Mouse (Mus musculus) CH12.LX (cell line): ENCODE measurements around the gene Olfr56. TPM values are rescaled to one million over a fixed set of nuclear protein-coding genes. Genes with fewer than 3 reads are reported as not detected.
"Not testable (repeated sequence)": the region's sequence is repeated elsewhere in the genome, so short reads cannot be mapped to it uniquely, and the experiment has no call there.

Source experiments
- DNase-seq: peaks from one replicate; pipeline ENCODE4 v3.0.0-alpha.2; 2013; ENCODE audit errors: extremely low read depth
- H3K27ac ChIP-seq: 2 replicates; pipeline ENCODE4 v1.5.1; 2012; ENCODE audit warnings: low read depth, mild to moderate bottlenecking, control low read depth, moderate library complexity; ENCODE audit not compliant: insufficient read depth
- H3K27me3 ChIP-seq: replicated peaks from 2 replicates; pipeline ENCODE3; 2012; ENCODE audit warnings: inconsistent platforms
- H3K36me3 ChIP-seq, 2 experiments: replicated peaks in 1 of 2; 2 replicates each; pipeline versions ENCODE3 to v1.6.1; 2012; ENCODE audit warnings: inconsistent platforms in 1 of 2, low read length in 1 of 2, mild to moderate bottlenecking in 1 of 2, mixed read lengths in 1 of 2, moderate library complexity in 1 of 2; ENCODE audit not compliant: control insufficient read depth in 1 of 2, insufficient read depth in 1 of 2
- H3K4me1 ChIP-seq, 2 experiments: 2 replicates each; pipeline ENCODE4 v1.6.1; 2012; ENCODE audit warnings: inconsistent platforms in 1 of 2, moderate library complexity in 1 of 2; ENCODE audit not compliant: insufficient read depth in 2 of 2, control insufficient read depth in 1 of 2
- H3K4me2 ChIP-seq: 2 replicates; pipeline ENCODE4 v1.6.1; 2012; ENCODE audit warnings: low read depth, mild to moderate bottlenecking, control low read depth; ENCODE audit not compliant: poor library complexity, insufficient read depth, severe bottlenecking
- H3K4me3 ChIP-seq, 3 experiments: fragments of 150-350 bp in 1 of 3; sonication (generic) in 1 of 3; replicated peaks in 1 of 3; 2 replicates each; pipeline versions ENCODE3 to v1.5.1; 2011 to 2012; ENCODE audit warnings: low read depth in 2 of 3, low read length in 2 of 3, mild to moderate bottlenecking in 2 of 3, moderate library complexity in 2 of 3, control low read depth in 1 of 3, improper control_type of control experiment in 1 of 3, inconsistent platforms in 1 of 3, mixed read lengths in 1 of 3; ENCODE audit not compliant: poor library complexity in 1 of 3
- H3K79me2 ChIP-seq: replicated peaks from 2 replicates; pipeline ENCODE4 v1.6.1; 2012; ENCODE audit warnings: mild to moderate bottlenecking, moderate library complexity; ENCODE audit not compliant: control insufficient read depth, poor library complexity, insufficient read depth, severe bottlenecking; ENCODE audit errors: extremely low read depth
- H3K9ac ChIP-seq: 2 replicates; pipeline ENCODE4 v1.6.1; 2012; ENCODE audit warnings: low read depth, mild to moderate bottlenecking, control low read depth, moderate library complexity; ENCODE audit not compliant: insufficient read depth
- H3K9me3 ChIP-seq: replicated peaks from 2 replicates; pipeline ENCODE3; 2012; ENCODE audit warnings: low read length, inconsistent platforms, mixed read lengths
- dilution Hi-C: fragments of 300-500 bp; cut with MboI; formaldehyde crosslinking; loops from 2 replicates; pipeline ENCODE4 v1.14.3; 2020; ENCODE audit warnings: low sequenced_read_pairs; ENCODE audit not compliant: extremely low pct_unique_long_range_greater_than_20kb, extremely low pct_ligation_motif_present
- in situ Hi-C: fragments of 300-500 bp; cut with MboI; formaldehyde crosslinking; loops from 3 replicates; pipeline ENCODE4 v1.14.3; 2019; ENCODE audit warnings: low sequenced_read_pairs, low pct_ligation_motif_present, low pct_unique_long_range_greater_than_20kb, mixed read lengths
- polyA plus RNA-seq: library from polyadenylated mRNA; unstranded; fragments of >175 nt; gene quantifications from 2 replicates; pipeline ENCODE4 v1.2.1, GENCODE M21; 2012; ENCODE audit warnings: low read depth; ENCODE audit not compliant: insufficient read length
- total RNA-seq, 2 experiments: library from RNA; depleted of rRNA; stranded (reverse); fragments of 300-350 nt in 1 of 2; fragments of >200 nt in 1 of 2; gene quantifications; 2 replicates each; pipeline ENCODE4 v1.2.3; 2012 to 2014

Gene Olfr56
- total and polyA plus RNA-seq, 3 experiments = not detected

- H3K36me3 ChIP-seq, H3K4me1 ChIP-seq, H3K4me3 ChIP-seq, dilution Hi-C loops, H3K4me2 ChIP-seq, H3K27me3 ChIP-seq, DNase-seq, H3K27ac ChIP-seq, H3K9ac ChIP-seq, H3K9me3 ChIP-seq, H3K79me2 ChIP-seq, in situ Hi-C loops: not testable (repeated sequence)
Observed at GRCm38 (mm10) chr11:48991740-48992520, 13.2 kb downstream of the Olfr56 start, which contains the start of gene Gm12185. Gm12185 (minus strand) TSS chr11:48992226.

- H3K4me1 ChIP-seq, DNase-seq, H3K9ac ChIP-seq, H3K36me3 ChIP-seq, H3K27me3 ChIP-seq, H3K9me3 ChIP-seq, H3K4me2 ChIP-seq, dilution Hi-C loops, in situ Hi-C loops, H3K79me2 ChIP-seq, H3K4me3 ChIP-seq, H3K27ac ChIP-seq: not testable (repeated sequence)
Observed at GRCm38 (mm10) chr11:48993296-48993695, 14.6 kb downstream of the Olfr56 start.

- H3K4me2 ChIP-seq, H3K27me3 ChIP-seq, H3K4me1 ChIP-seq, H3K4me3 ChIP-seq, in situ Hi-C loops, dilution Hi-C loops, H3K27ac ChIP-seq, H3K36me3 ChIP-seq, H3K79me2 ChIP-seq, H3K9me3 ChIP-seq, H3K9ac ChIP-seq, DNase-seq: not testable (repeated sequence)
Observed at GRCm38 (mm10) chr11:48994018-48994417, 15.3 kb downstream of the Olfr56 start, which contains the start of gene Tgtp1. Tgtp1 (minus strand) TSS chr11:48994172.

GRCm38 (mm10) chr11:49000411-49000810 is 21.7 kb downstream of the Olfr56 start:
- in situ Hi-C loops, H3K27ac ChIP-seq, DNase-seq, H3K27me3 ChIP-seq, H3K4me1 ChIP-seq, H3K9me3 ChIP-seq, H3K4me3 ChIP-seq, dilution Hi-C loops, H3K36me3 ChIP-seq, H3K4me2 ChIP-seq, H3K79me2 ChIP-seq, H3K9ac ChIP-seq: not testable (repeated sequence)

GRCm38 (mm10) chr11:49006317-49006716 is 27.6 kb downstream of the Olfr56 start:
- H3K4me2 ChIP-seq, DNase-seq, H3K27me3 ChIP-seq, H3K4me3 ChIP-seq, dilution Hi-C loops, H3K4me1 ChIP-seq, H3K9me3 ChIP-seq, in situ Hi-C loops, H3K79me2 ChIP-seq, H3K27ac ChIP-seq, H3K9ac ChIP-seq, H3K36me3 ChIP-seq: not testable (repeated sequence)

GRCm38 (mm10) chr11:49006785-49007184 is 28.1 kb downstream of the Olfr56 start:
- H3K4me2 ChIP-seq, dilution Hi-C loops, H3K36me3 ChIP-seq, in situ Hi-C loops, H3K27me3 ChIP-seq, H3K9me3 ChIP-seq, H3K4me1 ChIP-seq, H3K27ac ChIP-seq, H3K9ac ChIP-seq, DNase-seq, H3K4me3 ChIP-seq, H3K79me2 ChIP-seq: not testable (repeated sequence)
